Mouse (Mus musculus) kidney, postnatal 36 days (tissue): ENCODE measurements around the gene Mkrn1.
"Not testable (repeated sequence)": the region's sequence is repeated elsewhere in the genome, so short reads cannot be mapped to it uniquely, and the experiment has no call there.

Experiments used
- DNase-seq, 2 experiments: peaks; one replicate each; pipeline ENCODE4 v3.0.0; 2021 to 2022; ENCODE audit warnings: mixed read lengths in 2 of 2

The Mkrn1 gene

DNA sequence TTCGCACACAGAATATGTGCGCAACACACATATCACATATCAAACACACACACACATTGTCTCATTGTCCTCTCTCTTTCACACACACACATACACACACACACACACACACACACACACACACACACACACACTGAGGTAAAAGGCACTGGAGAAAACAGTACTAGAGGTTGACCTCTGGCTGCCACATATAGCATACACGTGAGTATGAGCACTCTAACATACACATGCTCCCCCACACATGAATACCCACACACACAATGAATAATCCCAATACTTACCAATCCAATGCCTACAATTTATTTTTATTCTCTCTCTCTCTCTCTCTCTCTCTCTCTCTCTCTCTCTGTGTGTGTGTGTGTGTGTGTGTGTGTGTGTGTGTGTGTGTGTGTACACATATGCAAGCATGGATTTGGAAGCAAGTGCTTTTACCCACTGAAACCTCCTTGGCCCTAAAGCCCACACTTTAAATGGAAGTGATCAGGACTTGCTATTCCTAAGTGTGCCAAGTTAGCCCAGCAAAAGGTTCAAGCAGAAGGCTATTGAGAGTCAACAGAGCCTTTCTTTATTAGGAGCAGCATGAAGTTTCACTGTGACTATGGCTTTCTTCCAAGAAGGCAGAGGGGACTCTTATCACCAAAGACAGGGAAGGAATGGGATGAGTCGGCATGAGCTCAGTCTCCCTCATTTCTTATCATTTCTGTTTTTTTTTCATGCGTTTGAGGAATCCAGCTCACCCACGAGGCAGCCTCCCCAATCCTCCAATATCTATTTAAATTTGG lies 8.9 kb upstream of the Mkrn1 start:
- no peak for DNase-seq

DNA sequence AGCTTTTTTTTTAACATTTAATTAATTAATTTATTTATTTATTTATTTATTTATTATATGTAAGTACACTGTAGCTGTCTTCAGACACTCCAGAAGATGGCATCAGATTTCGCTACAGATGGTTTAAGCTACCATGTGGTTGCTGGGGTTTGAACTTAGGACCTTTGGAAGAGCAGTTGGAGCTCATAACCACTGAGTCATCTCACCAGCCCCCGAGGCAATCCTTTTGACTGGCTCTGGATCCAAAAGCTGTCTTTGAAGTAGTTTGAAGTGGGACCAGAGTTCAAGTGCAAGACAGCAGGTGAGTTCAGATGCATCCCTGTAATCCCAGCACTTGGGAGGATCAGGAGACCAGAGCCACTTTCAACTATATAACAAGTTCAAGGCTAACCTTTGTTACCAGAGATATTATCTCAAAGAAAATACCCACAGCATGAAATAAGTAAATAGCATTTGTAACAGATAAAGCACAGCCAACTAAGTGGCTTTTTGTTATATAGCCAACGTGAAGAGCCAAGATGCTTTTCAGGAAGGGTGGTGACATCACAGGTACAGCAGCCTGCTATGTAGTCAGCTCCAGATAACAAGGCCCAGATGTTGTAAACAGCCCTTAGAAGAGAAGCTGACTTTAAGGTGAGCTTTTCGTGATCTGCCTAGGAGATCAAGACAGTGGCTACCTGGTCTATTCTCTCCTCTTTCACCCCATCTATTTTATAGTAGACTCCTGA lies 7.2 kb upstream of the Mkrn1 start:
- DNase-seq, result no peak

DNA sequence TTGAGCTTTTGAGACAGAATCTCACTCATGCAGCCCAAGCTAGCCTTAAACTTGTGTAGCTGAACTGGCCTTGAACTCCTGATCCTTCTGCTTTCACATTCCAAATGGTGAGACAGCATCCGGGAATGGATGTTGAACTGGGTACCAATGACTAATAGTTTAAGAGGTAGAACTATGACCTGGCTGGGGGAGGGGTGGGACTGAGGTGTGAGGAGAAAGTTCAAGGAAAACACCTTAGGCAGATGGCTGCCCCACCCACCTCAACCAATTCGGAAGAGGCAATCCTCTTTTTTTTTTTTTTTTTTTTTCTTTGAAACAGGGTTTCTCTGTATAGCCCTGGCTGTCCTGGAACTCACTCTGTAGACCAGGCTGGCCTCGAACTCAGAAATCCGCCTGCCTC lies 6.5 kb upstream of the Mkrn1 start:
- DNase-seq, result no peak

DNA sequence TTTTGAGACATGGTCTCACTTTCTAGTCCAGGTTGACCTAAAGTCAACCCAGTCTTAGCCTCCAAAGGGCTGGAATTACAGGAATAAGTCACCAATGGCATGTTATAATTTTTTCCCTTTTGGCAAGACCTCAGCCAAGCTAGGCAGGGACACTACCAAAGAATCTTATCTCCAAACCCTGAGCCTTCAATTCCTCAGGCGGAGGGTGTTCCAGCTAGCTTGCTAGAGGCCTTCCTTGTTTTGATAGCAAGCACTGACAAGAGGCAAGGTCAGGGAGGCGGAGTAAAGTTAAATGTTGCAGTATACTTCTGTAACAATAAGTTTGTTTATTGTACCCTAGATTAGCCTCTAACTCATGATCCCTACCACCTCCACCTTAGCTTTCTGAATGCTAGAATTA lies 4.9 kb upstream of the Mkrn1 start:
- DNase-seq, result no peak

DNA sequence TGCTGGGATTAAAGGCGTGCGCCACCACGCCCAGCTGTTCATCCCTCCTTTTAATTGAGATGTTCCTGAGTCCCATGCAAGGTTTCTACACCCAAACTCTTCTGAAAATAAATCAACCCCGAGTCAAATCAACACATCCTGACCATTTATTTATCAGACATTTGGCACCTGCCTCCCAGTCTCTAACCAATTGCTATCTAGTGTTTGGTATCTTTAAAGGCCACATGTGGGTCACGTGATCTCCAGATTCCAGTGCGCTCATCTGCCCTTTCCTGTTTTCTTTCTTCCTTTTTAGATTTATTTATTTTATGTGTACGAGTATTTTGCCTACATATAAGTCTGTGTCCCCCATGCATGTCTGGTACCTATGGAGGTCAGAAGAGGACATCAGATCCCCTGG lies 3.4 kb upstream of the Mkrn1 start:
- no peak for DNase-seq

DNA sequence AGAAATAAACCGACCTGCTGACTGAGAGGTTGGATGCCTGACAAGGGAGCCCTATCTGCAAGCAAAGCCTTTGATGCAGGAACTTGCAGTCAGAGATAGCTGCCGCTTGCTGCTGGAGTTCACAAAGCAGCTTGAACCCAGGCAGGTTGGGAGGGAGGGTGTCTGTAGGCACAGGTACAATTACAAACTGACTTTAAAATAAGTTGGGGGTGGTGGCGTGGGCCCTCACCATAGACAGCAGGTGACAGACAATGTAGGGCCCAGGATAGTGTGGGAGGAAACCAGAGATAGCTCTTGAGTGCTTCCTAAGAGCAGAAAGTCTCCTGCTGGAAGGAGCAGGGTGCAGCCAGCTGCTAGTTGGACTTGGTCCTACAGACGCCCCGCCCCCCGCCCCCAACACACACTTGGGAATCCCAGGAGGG lies 2.9 kb upstream of the Mkrn1 start:
- DNase-seq, result no peak

DNA sequence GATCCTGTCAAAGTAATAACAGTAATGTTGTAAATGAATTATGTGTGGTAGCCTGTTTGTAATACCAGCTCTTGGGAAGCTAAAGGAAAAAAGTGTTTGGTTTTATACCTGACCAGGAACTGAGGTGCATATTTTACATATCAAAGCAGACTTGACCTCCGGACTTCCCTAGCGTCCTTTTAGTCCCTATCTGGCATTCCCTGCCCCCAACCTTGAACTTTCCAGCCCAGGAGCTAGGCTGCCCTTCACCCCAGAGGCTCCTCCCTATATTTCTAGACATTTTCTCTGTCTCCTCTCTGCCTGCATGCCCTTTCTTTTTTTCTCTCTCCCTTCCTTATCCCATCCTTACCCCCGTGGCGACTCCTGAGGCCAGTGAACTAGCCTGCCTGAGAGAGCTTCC lies 605 bp upstream of the Mkrn1 start:
- no peak for DNase-seq

DNA sequence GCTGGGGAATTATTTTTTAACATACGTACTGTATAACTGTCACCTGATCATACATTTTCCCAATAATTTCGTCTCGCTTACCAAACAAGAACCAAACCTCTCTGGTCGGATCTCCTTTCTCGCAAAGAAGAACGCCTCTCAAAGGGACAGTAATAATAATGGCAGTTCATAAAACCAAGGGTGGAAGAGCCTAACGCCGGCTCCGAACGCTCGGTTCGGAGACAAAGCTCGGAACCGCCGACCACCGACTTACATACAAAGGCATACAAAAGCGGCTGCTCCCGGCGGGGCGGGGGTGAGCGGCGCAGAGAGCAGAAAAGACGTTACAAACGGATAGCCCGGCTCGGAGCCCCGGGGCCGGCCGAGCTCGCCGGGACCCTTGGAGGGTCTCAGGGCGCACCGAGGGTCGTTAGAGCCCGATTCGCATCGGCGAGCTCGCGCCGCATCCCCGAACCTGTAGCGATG lies 844 bp downstream of the Mkrn1 start:
- no peak for DNase-seq

DNA sequence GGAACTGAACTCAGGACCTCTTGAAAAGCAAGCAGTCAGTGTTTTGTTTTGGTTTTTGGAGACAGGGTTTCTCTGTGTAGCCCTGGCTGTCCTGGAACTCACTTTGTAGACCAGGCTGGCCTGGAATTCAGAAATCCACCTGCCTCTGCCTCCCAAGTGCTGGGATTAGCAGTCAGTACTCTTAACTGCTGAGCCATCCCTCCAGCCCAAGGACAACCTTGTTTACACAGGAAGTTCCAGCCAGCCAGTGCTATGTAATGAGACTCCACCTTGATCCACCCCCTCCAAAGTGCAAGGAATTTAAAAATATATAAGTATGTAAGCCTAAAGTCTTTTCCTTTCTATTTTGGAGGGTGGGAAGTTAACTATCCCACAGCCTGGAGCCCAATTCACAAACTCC lies 3.6 kb downstream of the Mkrn1 start:
- DNase-seq, result not testable (repeated sequence)

DNA sequence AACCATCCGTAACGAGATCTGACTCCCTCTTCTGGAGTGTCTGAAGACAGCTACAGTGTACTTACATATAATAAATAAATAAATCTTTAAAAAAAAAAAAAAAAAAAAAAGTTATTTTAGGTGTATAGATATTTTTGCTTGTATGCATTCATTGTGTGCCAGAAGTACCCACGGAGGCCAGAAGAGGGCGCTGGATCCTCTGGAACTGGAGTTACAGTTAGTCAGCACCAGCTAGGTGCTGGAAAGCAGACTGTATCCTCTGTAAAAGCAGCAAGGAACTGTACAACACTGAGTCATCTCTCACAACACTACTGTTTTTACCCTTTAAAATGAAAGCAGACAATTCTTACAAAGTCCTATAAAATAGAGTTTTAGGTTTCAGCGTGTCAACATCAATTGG lies 4.5 kb downstream of the Mkrn1 start:
- peak; percentile 63 to 87 for DNase-seq

DNA sequence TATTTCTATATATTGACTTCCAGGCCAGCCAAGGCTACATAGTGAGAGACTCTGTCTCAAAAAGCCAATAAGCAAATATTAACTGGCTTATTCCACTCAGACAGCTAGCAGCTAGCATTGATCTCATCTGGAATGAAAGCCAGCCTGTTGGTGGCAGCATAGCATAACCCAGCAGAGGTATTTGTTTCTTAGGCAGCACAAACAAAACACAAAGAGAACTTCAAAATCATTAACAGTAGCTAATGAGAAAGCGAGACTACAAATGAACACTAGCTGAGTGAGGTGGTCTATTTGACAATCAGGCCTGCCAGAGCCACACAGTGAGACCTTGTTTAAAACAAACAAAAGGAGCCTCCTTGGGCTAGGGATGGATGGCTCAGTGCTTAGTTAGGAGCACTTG lies 6.2 kb downstream of the Mkrn1 start:
- DNase-seq, result peak; percentile 23 to 44

DNA sequence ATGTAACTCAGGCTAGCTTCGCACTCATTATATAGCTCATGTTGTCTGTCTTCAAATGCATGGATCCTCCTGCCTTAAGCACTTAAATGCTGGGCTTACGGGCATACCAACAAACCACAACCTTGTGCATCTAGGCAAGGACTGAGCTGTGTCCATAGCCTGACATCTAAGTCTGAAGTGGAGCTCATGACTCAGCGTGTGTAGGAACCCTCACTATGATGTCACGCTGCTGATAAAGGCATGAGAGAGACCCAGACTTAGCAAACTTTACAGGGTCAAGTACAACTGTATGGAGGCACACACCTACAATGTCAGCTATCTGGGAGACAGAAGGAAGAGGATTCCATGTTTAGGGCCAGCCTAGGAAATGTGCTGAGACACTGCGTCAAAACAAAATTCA lies 13.8 kb downstream of the Mkrn1 start:
- no peak for DNase-seq

DNA sequence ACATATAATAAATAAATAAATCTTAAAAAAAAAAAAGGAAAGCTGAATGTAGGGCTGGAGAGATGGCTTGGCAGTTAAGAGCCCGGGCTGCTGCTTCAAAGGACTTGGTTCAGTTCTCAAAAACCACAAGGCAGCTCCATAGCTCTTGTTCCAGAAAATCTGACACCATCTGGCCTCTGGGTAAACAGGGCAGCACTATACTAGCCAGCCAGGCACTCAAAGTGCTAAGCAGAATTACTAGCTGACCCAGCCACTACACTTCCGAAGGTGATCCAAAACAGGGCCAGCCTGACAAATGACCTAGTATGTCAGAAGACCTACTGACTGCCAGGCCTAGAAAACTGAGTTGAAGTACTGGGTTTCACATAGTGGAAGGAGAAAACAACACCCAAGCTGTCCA lies 17.1 kb downstream of the Mkrn1 start:
- no peak for DNase-seq

DNA sequence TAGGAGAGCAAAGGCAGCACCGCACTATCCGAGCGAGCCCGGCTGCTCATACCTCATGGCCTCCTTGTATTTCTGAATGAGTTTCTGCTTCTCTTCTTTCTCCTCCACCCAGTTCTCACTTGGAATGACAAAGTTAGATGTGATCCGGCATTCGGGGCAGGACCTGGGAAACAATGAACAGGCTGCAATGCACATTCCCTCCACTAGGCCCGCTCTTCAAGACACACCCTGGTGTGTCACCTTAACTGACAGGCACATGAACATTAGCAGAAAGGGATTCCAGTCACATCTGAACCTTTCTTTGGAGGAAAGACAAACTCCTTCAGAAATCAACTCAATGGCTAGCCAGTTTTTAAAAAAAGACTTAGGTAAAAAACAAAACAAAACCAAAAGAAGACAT lies 19.9 kb downstream of the Mkrn1 start:
- peak; percentile 35 to 79 for DNase-seq

DNA sequence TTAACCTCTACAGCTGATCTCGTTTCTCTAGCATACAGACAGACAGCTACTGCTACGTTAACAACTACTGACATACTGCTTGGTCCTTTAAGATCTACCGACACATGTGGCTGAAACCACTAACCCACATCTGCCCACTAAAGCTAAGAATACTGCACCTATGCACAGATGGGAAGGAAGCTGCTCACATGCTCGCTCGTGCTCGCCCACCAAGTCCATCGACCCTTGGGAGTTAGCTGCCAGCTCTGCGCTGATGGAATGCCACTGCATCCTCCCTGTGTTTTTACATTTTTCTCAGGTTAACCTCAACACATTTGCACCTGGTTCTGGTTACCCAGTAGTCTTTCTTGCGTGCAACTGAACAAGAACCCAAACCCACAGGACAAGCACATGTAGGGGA lies 21.9 kb downstream of the Mkrn1 start:
- DNase-seq, result no peak

DNA sequence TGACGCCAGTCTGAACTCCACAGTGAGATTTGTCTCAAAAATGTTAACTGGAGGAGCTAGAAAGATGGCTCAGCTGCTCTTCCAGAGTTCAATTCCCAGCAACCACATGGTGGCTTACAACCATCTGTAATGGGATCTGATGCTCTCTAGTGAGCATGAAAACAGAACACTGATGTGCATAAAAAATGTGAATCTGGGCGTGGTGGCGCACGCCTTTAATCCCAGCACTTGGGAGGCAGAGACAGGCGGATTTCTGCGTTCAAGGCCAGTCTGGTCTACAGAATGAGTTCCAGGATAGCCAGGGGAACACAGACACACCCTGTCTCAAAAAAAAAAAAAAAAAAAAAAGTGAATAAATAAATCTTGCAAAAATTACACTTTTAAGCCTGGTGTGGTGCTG lies 23.2 kb downstream of the Mkrn1 start:
- no peak for DNase-seq

DNA sequence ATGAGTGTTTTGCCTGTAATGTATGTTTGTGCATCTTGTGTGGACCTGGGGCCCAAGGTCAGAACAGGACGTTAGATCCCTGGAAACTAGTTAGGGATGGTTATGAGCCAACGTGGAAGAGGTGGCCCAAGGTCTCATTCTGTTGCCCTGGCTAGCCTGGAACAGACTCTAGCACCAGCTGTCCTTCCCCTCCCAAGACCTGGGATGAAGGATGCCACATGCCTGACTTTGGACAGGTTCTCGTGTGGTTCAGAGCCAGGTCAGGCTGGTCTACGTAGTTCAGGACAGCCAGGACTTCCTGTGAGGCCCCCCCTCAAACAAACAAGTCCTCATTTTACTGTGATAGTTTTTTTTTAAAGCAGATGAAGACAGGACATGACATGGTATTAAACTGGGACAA lies 24.3 kb downstream of the Mkrn1 start:
- no peak for DNase-seq

DNA sequence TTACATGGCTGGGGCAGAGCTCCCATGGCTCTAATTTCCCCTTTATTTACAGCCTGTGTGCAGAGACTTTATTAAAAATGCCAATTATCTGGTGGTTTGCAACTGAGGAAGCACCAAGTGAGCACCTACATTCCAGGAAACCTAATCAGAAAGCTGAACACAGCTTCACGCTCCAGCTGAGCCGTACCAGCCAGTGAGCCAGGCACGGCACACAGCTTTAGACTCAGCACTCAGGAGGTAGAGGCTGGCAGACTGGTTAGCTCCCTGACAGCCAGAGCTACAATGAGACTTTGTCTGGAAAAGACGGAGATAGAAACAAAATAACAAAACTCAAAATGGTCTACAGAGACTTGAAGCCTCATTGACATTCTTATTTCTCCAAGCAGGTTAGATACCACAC lies 24.8 kb downstream of the Mkrn1 start:
- no peak for DNase-seq

DNA sequence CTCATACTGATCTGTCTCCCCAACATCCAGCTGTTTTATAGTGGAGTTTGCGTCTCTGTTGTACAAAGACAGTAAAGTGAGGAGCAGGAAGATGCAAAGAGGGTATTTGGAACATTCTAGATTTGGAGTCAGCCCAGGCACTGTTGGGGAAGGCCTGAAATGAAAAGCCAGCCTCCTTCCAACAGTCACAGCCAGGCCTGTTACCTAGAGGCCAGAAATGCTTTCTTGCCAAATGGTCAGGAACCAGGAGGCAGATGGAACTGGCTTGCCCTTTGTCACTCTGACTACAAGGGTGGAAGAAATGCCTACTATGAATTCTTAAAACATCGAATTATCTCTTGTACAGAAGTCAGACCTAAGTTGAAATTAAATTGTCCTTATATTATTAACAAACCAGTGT lies 30.3 kb downstream of the Mkrn1 start:
- no peak for DNase-seq

DNA sequence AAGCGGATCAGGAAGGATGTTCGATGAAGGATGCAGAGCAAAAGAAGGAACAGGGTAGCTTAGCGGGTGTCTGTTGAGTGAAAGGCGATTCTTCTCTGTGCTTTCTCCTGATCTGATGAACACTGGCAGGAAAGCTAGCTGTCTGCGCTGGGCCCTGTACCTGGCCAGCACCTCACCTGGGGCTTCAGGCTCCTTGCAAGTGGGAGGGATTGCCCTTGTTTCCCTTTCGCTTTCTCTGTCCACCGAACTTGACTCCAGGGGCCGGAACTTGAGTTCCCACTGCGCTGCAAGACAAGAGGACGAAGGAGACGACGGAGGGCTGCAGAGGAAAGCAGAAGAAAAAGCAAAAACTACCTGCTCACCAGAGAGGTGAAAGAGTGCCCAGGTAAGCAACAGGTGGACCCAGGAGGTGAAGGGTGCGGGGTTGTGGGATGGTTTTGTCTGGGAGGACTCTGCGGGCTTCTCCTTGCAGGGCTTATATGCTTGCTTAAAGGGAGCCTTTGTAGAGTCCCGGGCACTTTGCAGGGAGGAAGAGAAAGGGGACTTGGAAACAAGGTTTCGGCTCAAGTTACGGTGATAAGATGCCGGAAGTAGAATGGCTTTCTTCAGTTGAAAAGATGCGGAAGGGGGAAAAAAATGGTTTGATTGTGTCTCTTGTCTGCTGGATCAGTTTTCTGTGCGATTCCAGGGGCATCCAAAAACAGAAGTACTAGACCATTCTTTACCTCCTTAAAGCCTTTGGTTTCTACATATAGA lies 39.0 kb downstream of the Mkrn1 start, which contains the start of gene Rab19:
Rab19 (plus strand) TSS at position 51 of the 756 bp plus-strand sequence.
- DNase-seq, result peak; percentile 50 to 64

DNA sequence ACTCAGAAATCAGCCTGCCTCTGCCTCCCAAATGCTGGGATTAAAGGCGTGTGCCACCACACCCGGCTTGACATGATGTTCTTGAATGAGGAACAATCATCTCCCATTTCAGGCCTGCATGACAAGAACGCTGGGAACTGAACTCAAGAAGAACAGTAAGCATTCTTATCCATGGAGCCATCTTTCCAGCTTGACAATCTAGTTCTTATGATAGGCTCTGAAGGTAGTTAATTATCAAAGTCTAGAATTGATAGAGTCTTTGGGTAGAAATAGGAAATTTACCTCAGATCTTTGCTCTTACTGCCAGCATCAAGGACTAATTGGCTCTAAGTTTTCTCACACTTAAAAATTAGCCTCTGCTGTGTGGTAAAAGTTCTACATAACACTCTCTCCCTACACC lies 40.0 kb downstream of the Mkrn1 start:
- no peak for DNase-seq

DNA sequence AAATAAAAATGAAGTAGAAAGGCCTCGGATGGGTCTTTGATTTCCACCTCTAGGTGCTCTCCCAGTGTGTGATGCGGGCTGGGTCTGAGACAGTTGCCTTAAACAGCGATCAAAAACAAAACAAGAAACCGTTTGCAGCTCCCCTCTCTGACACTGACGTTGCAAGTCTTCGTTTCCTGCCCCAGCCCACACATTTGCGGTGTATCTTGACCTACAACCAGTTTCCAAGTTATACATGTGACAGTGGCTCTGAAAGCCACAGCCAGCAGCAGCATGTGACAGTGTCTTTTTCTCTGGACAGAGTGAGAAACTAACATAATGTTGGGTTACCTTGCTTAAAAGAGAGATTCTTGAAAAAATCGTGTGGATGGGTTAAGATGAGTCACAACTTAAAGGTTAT lies 40.5 kb downstream of the Mkrn1 start:
- no peak for DNase-seq

DNA sequence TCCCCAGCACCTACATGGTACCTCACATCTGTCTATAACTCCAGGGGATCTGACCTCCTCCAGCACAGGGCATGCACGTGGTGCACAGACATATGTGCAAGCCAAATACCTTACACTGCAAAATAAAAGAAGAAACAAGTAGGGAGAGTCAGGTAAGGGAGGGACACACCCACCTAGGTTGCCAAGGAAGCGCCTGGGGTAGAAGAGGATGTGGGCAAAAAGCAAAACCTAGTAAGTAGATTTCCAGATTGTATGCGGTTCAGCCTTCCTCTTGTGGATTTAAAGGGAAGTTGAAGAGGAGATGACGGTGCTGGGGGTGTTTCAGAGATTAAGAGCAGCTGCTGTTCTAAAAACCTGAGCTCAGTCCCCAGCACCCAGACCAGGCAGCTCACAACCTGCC lies 41.0 kb downstream of the Mkrn1 start:
- no peak for DNase-seq
